Mouse (Mus musculus): ENCODE data around the gene Etl4.

GRCm38 (mm10) chr2:20248043-20248664, 338.6 kb downstream of the Etl4 start:
- TF ChIP-seq CHD2 (IDR thresholded peaks at IDR 0.05; ENCODE audit: low read length) (no peak), HCFC1 (IDR thresholded peaks at IDR 0.05; ENCODE audit: low read depth, low read length) (no peak), ELF1 (IDR thresholded peaks at IDR 0.05; ENCODE audit: low read depth, low read length) (no peak), SIN3A (IDR thresholded peaks at IDR 0.05; ENCODE audit: low read length) (no peak)
